Mouse (Mus musculus) hindbrain, embryonic 13.5 days (tissue): Measurements from ENCODE around the gene Fgr. TPM values are rescaled to one million over a fixed set of nuclear protein-coding genes. Genes with fewer than 3 reads are reported as not detected.

Source experiments
- ATAC-seq: fragments of 200-750 bp; cut with Nextera tagmentation; 2 replicates; pipeline ENCODE4 v1.8.0; 2017; ENCODE audit warnings: moderate TSS enrichment; ENCODE audit not compliant: low FRiP score
- H3K27ac ChIP-seq: fragments of 300-500 bp; sonication (generic); 2 replicates; pipeline ENCODE4 v1.5.1; 2015; ENCODE audit warnings: inconsistent platforms, mild to moderate bottlenecking, moderate library complexity
- H3K27me3 ChIP-seq: fragments of 300-500 bp; sonication (generic); 2 replicates; pipeline ENCODE4 v1.6.1; 2015; ENCODE audit warnings: mild to moderate bottlenecking, inconsistent platforms
- H3K36me3 ChIP-seq: fragments of 300-500 bp; sonication (generic); 2 replicates; pipeline ENCODE4 v1.6.1; 2015; ENCODE audit warnings: mild to moderate bottlenecking, inconsistent platforms
- H3K4me1 ChIP-seq: fragments of 300-500 bp; sonication (generic); replicated peaks from 2 replicates; pipeline ENCODE4 v1.6.1; 2015; ENCODE audit warnings: inconsistent platforms
- H3K4me2 ChIP-seq: fragments of 300-500 bp; sonication (generic); 2 replicates; pipeline ENCODE4 v1.6.1; 2015; ENCODE audit warnings: inconsistent platforms, mild to moderate bottlenecking, moderate library complexity
- H3K4me3 ChIP-seq: fragments of 300-500 bp; sonication (generic); 2 replicates; pipeline ENCODE4 v1.5.1; 2015; ENCODE audit warnings: mild to moderate bottlenecking, inconsistent platforms
- H3K9ac ChIP-seq: fragments of 300-500 bp; sonication (generic); 2 replicates; pipeline ENCODE4 v1.6.1; 2015; ENCODE audit warnings: mild to moderate bottlenecking, inconsistent platforms
- H3K9me3 ChIP-seq: fragments of 300-500 bp; sonication (generic); 2 replicates; pipeline ENCODE4 v1.6.1; 2016; ENCODE audit warnings: inconsistent platforms
- WGBS: fragments of 180-500 bp; shearing (Covaris S2); methylation state at CpG from one replicate; pipeline ENCODE4 v1.1.7; 2015; 5-methylcytosine and 5-hydroxymethylcytosine counted together
- polyA plus RNA-seq: library from polyadenylated mRNA; unstranded; fragments of >200 nt; fragmentation: Nextera tagmentation; extraction: Ambion mirVana; gene quantifications from 2 replicates; pipeline ENCODE4 v1.2.1, GENCODE M21; 2015

The Fgr gene
- polyA plus RNA-seq, 1 experiment from 2014 or later = not detected

DNA sequence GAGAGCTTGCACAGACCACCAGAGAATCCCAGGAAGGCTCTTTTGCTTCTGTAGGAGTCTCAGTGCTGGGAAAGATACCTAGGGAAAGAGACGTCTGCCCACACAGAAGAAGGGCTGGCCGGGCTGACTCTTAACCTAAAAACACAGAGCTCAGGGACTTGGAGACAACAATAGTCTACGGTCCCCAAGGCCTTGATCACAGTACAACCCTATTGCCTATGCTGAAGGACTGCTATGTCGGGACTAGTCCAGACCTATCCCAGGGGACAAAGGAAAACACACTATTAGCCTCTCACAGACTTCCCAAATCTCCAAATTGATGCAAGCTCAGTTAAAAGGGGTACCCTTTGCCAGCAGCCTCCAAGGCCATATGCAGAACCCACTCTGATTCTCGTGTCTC lies 12.0 kb upstream of the Fgr start:
- Histone ChIP-seq H3K4me1 (peaks cover 47% of the 10 kb centered on the region), H3K27me3 (no peaks in the 10 kb centered on the region), H3K9ac (no peak overlapping the region), H3K36me3 (no peaks in the 10 kb centered on the region), H3K4me3 (no peak overlapping the region), H3K4me2 (no peak overlapping the region), H3K9me3 (no peaks in the 10 kb centered on the region), H3K27ac (no peak overlapping the region)
- WGBS = 79% methylated on average over 5 of the region's 5 CpGs
- no peak for ATAC-seq

DNA sequence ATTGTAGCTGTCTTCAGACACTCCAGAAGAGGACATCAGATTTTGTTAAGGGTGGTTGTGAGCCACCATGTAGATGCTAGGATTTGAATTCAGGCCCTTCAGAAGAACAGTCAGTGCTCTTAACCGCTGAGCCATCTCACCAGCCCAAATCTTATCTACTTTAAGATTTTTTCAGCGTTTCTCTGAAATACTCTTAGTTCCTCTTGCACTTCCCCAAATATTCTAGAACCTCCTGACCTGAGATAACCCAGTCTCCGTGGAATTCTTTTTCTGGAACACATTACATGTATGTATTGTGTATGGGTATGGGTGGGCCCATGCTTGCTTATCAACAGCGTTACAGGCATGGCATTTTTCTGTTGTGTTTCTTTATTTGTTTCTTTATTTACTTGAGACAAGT lies 11.3 kb upstream of the Fgr start:
- ATAC-seq = no peak

DNA sequence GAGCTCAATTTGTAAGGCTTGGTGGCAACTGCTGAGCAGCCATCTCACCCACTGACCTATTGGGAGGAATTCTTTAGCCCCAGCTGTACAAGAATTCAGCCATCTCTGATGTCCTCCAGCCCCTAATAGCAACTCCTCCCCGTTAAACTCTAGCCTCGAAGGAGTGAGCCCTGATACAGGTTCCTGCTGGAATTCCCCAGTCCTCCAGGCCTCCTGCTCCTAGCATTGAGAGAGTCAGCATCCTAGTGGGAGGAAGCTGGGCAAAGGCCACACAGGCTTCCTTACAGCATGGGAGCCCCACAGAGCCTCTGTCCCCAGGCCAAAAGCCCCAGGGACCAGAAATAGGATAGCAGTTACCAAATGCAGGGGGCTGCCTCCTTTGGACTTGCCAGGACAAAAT lies 10.5 kb upstream of the Fgr start:
- Histone ChIP-seq H3K36me3 (no peaks in the 10 kb centered on the region), H3K27ac (no peak overlapping the region), H3K9me3 (no peaks in the 10 kb centered on the region), H3K4me3 (no peak overlapping the region), H3K9ac (no peak overlapping the region), H3K27me3 (no peaks in the 10 kb centered on the region), H3K4me2 (no peak overlapping the region), H3K4me1 (peaks cover 46% of the 10 kb centered on the region)
- no peak for ATAC-seq
- 45% methylated on average over 2 of the region's 2 CpGs for WGBS

More for the DNA sequence above, 11.3 kb upstream of the Fgr start:
- 94% methylated on average over 4 of the region's 4 CpGs for WGBS
- Histone ChIP-seq H3K27me3 (no peaks in the 10 kb centered on the region), H3K4me1 (peaks cover 47% of the 10 kb centered on the region), H3K4me2 (no peak overlapping the region), H3K27ac (no peak overlapping the region), H3K36me3 (no peaks in the 10 kb centered on the region), H3K9me3 (no peaks in the 10 kb centered on the region), H3K4me3 (no peak overlapping the region), H3K9ac (no peak overlapping the region)

DNA sequence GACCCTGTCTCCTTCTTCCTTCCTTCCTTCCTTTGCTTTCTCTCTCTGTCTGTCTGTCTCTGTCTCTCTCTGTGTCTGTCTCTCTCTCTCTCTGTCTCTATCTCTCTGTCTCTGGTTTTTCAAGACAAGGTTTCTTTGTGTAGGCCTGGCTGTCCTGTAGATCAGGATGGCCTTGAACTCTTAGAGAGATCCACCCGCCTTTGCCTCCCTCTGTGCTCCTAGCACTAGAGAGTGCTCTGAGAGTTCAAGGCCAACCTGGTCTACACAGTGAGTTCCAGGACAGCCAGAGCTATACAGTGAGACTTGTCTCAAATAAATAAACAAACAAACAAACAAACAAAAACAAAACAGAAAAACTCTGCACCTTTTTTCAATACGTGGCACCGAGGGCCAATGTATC lies 9.8 kb upstream of the Fgr start:
- H3K9ac ChIP-seq = 0 out of 2 replicates have a peak overlapping the region, but pooled peaks have one; percentile 43
- H3K4me1 ChIP-seq = peaks cover 40% of the 10 kb centered on the region
- H3K4me3 ChIP-seq = no peak overlapping the region
- H3K4me2 ChIP-seq = no peak overlapping the region
- no peak for ATAC-seq
- WGBS = 43% methylated on average over 3 of the region's 3 CpGs
- H3K27ac ChIP-seq = peak overlapping the region; percentile 35; the same call in 1 of the 2 replicates
- no peaks in the 10 kb centered on the region for H3K27me3 ChIP-seq
- no peaks in the 10 kb centered on the region for H3K9me3 ChIP-seq
- H3K36me3 ChIP-seq = no peaks in the 10 kb centered on the region

DNA sequence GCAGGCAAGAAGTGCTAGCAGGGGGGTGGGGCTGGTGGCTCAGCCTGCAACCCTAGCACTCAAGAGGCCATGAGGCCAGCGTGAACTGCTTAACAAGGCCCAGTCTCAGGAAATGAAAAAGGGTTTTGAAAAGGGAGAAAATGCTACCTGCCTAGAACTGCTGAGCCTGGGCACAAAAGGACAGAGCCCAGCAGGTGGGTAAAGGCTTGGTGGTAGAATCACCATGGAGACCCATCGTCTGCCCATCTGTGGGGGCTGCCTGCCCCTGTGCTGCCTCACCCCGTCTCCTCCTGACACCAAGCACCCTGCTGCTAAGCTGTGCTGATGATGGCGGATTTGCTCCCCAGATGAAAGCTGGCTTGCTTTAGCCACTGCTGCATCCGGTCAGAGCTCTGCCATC lies 9.4 kb upstream of the Fgr start:
- Histone ChIP-seq H3K36me3 (no peaks in the 10 kb centered on the region), H3K4me1 (peaks cover 36% of the 10 kb centered on the region), H3K27me3 (no peaks in the 10 kb centered on the region), H3K4me3 (no peak overlapping the region), H3K9ac (peak overlapping the region; percentile 43; the same call in 1 of the 2 replicates), H3K4me2 (no peak overlapping the region), H3K9me3 (no peaks in the 10 kb centered on the region), H3K27ac (peak overlapping the region; percentile 35; the same call in 1 of the 2 replicates)
- ATAC-seq = no peak
- WGBS = 18% methylated on average over 5 of the region's 5 CpGs

DNA sequence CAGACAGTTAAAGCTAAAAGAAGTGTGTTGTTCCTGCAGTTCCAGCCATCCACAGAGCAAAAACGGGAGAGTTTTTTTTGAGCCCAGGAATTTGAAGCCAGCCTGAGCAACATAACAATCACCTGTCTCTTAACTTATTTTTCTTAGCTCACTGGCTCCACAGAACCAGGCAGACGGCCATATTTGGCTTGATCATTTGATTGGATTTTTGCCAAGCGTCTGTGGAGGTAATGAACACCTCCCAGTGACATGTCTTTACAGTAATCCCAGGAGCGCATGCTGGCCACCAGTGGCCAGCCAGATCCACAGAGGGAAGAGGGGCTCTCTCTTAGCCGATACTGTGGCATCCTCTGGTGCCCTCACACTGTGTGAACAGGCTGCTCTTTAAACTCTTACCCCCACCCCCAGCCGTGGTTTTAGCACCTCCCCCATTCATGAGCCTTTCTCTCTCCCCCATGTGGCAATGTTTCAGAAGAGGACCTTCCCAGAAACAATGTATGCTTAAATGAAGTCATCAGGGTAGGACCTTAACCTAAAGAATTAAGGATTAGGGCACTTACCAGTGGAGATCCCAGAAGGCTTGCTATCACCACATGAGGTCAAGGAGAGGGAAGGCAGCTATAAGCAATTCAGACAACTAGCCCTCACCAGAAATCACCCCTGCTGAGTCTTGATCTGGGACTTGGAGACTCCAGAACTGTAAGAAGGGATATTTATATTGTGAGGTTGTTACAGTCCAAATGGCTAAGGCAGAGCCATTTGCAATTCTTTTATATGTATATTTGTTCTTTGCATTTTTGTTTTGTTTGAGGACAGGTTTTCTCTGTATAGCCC lies 5.6 kb upstream of the Fgr start:
- 34% methylated on average over 6 of the region's 6 CpGs for WGBS
- H3K9me3 ChIP-seq = no peaks in the 10 kb centered on the region
- H3K4me3 ChIP-seq = no peak overlapping the region
- ATAC-seq = no peak
- H3K27me3 ChIP-seq = peaks cover 21% of the 10 kb centered on the region
- H3K27ac ChIP-seq = no peak overlapping the region
- H3K4me2 ChIP-seq = no peak overlapping the region
- no peak overlapping the region for H3K9ac ChIP-seq
- H3K36me3 ChIP-seq = no peaks in the 10 kb centered on the region
- peaks cover 29% of the 10 kb centered on the region for H3K4me1 ChIP-seq

DNA sequence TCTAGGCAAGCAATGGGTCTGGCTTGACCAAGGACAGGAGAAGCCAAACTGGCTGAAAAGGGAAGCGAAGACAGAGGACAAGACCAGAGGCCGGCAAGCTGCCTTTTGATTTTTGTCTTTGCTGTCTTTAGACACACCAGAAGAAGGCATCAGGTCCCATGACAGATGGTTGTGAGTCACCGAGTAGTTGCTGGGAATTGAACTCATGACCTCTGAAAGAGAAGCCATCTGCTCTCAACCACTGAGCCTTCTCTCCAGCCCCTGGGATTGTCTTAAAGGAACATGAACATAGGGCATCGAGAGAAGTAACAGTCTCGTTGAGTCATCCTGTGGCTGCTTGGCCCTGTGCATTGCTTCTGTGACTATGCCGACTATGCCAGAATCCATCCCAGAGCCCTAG lies 2.3 kb upstream of the Fgr start:
- ATAC-seq = no peak
- Histone ChIP-seq H3K27me3 (peaks cover 54% of the 10 kb centered on the region), H3K9ac (no peak overlapping the region), H3K4me1 (peaks cover 39% of the 10 kb centered on the region), H3K4me3 (no peak overlapping the region), H3K9me3 (no peaks in the 10 kb centered on the region), H3K4me2 (no peak overlapping the region), H3K36me3 (no peaks in the 10 kb centered on the region), H3K27ac (no peak overlapping the region)
- 67% methylated on average over 6 of the region's 6 CpGs for WGBS

DNA sequence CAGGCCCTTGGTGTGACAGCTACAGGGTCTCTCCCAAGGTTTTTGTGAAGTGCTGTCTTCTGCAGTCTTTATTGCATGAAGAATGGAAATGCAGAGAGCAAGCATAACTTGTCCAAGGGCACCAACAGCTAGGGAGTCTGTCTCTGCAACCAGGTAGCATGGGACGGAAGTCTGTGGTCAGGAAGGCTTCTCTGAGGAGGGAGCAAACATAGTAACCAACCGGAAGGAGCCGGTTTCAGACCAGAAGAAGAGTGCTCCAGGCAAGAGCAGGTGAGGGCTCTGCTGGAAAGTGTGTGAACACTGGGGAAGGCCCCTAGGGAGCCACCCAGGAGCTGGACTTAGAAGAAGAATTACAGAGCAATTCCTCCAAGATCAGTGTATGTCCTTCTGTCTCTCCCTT lies 1.8 kb upstream of the Fgr start:
- ATAC-seq = no peak
- Histone ChIP-seq H3K4me1 (peaks cover 39% of the 10 kb centered on the region), H3K27ac (no peak overlapping the region), H3K27me3 (peaks cover 59% of the 10 kb centered on the region), H3K4me2 (no peak overlapping the region), H3K9ac (no peak overlapping the region), H3K4me3 (no peak overlapping the region), H3K9me3 (no peaks in the 10 kb centered on the region), H3K36me3 (no peaks in the 10 kb centered on the region)
- WGBS = 64% methylated on average over 3 of the region's 3 CpGs

DNA sequence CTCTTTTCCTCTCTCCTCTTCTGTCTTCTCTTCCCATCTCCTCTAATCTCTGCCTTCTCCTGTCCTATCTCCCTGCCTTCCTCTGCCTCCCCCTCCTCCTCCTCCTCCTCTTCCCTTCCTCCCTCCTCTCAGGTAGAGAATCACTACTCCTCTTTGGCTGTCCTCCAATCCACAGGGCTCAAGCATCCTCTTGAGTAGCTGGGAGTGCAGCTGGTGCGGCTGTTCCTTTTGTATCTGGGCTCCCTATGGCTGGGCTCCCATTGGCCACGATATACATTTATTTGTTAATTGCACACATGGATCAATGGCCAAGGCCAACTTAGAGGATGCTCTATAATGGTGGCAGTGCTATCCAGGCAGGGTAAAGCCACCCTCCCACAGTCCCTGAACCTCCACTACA lies 1.3 kb upstream of the Fgr start:
- Histone ChIP-seq H3K4me1 (peaks cover 39% of the 10 kb centered on the region), H3K27me3 (peaks cover 63% of the 10 kb centered on the region), H3K9me3 (no peaks in the 10 kb centered on the region), H3K4me3 (no peak overlapping the region), H3K4me2 (no peak overlapping the region), H3K27ac (no peak overlapping the region), H3K36me3 (no peaks in the 10 kb centered on the region), H3K9ac (no peak overlapping the region)
- ATAC-seq = no peak
- WGBS = 30% methylated on average over 2 of the region's 2 CpGs

DNA sequence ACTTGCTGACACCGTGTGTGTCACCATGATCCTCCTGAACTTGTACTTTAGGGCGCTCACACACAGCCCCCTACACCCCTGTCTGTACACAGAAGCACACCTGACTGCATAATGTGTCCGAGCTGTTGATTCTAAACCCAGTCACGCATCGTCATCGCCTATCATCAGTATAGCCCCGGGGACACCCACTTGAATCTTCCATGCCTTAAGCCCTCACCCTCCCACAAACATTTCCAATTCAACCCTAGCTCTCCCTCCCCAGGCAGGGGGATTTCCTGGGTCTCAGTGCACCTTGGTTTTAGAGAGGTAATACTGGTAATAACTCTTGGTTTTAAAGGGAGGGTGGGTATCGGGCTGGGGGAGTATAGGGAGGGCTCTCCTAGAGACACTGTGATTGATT lies 709 bp upstream of the Fgr start:
- Histone ChIP-seq H3K4me2 (no peak overlapping the region), H3K4me1 (peaks cover 39% of the 10 kb centered on the region)

DNA sequence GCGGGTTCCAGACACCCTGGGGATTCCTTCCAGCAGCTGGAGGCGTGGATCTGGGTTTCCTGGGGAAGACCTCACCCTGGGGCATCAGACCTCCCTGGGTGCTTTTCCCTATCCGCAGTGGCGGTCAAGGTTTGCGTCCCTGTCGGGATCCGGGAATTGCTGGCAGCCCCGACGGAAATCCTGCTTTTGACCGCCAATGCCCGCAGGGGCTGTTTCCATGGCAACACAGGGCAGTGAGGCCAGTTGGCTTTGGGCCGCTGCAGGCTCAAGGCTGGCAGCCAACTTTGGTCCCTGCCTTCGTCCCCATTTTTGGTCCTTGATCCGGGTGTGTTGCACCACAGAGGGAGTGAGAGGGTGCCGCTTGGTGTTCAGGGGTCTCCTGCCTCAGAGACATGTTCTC lies 1.0 kb downstream of the Fgr start:
- no peak for ATAC-seq
- Histone ChIP-seq H3K27me3 (peaks cover 65% of the 10 kb centered on the region), H3K4me2 (peak overlapping the region; percentile 39), H3K36me3 (no peaks in the 10 kb centered on the region), H3K9ac (no peak overlapping the region), H3K4me1 (peaks cover 43% of the 10 kb centered on the region), H3K4me3 (peak overlapping the region; percentile 16; the same call in 1 of the 2 replicates), H3K27ac (no peak overlapping the region), H3K9me3 (no peaks in the 10 kb centered on the region)
- WGBS = under 1% methylated on average over 15 of the region's 15 CpGs

More for the DNA sequence above, 709 bp upstream of the Fgr start:
- H3K27ac ChIP-seq = no peak overlapping the region
- no peaks in the 10 kb centered on the region for H3K36me3 ChIP-seq
- H3K9ac ChIP-seq = no peak overlapping the region
- 31% methylated on average over 8 of the region's 8 CpGs for WGBS
- no peaks in the 10 kb centered on the region for H3K9me3 ChIP-seq
- H3K4me3 ChIP-seq = no peak overlapping the region
- peaks cover 65% of the 10 kb centered on the region for H3K27me3 ChIP-seq
- ATAC-seq = no peak

DNA sequence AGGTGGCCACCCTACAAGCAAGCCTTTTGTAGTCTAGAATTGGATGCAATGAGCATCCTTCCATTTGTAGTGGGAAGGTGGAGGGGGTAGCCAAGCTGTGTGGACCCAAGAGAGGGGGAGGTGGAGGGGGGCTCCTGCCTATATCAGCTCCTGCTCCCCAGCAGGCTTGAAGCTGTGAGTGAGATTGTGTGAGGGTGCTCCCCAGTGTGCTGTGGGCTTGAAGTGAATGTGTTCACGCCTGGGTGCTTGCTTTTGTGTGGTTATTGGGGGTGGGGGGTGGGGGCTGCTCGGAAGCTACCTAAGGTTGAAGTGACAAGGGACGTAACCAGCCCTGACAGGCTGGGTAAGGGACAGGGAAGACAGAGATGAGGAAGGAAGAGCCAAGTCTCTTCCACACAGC lies 1.9 kb downstream of the Fgr start:
- Histone ChIP-seq H3K27me3 (peaks cover 65% of the 10 kb centered on the region), H3K36me3 (no peaks in the 10 kb centered on the region), H3K4me2 (no peak overlapping the region), H3K4me3 (no peak overlapping the region), H3K9me3 (no peaks in the 10 kb centered on the region), H3K27ac (no peak overlapping the region), H3K9ac (no peak overlapping the region), H3K4me1 (peaks cover 43% of the 10 kb centered on the region)
- WGBS = 42% methylated on average over 3 of the region's 3 CpGs
- ATAC-seq = no peak

DNA sequence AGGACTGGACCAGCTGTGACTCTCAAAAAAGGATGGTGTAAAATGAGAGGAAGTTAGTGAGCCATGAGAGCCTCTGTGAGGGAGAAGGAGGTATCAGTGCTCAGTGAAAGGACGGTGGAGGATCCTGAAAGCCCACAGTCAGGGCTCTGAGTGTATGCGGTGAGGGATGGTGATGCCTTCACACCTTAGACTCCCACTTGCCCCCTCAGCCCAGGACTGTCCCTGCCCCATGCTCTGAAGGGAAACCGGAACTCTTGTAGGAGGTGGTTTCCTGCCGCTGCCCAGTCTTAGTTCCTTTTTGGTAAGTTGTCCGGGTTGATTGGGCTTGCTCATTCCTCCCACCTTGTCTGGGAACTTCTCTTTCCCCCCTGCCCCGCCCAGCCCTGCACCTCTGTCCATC lies 2.8 kb downstream of the Fgr start:
- no peaks in the 10 kb centered on the region for H3K36me3 ChIP-seq
- H3K4me1 ChIP-seq = peaks cover 46% of the 10 kb centered on the region
- ATAC-seq = no peak
- peaks cover 60% of the 10 kb centered on the region for H3K27me3 ChIP-seq
- H3K4me3 ChIP-seq = no peak overlapping the region
- WGBS = 78% methylated on average over 6 of the region's 6 CpGs
- H3K9ac ChIP-seq = no peak overlapping the region
- no peak overlapping the region for H3K27ac ChIP-seq
- no peak overlapping the region for H3K4me2 ChIP-seq
- no peaks in the 10 kb centered on the region for H3K9me3 ChIP-seq
